Mouse (Mus musculus) stomach, embryonic 14.5 days (tissue): ENCODE results near the gene Nmi. TPM values are rescaled to one million over a fixed set of nuclear protein-coding genes. Genes with fewer than 3 reads are reported as not detected.

Experiments
- ATAC-seq: fragments of 200-750 bp; cut with Nextera tagmentation; 2 replicates; pipeline ENCODE4 v1.8.0; 2017; ENCODE audit warnings: low read depth, moderate TSS enrichment; ENCODE audit not compliant: insufficient number of reproducible peaks, insufficient read depth, low FRiP score
- H3K27ac ChIP-seq: fragments of 300-500 bp; sonication (generic); 2 replicates; pipeline ENCODE4 v1.5.1; 2014; ENCODE audit warnings: mild to moderate bottlenecking, low read length, moderate library complexity, mixed read lengths
- H3K27me3 ChIP-seq: fragments of 300-500 bp; sonication (generic); 2 replicates; pipeline ENCODE4 v1.6.1; 2014; ENCODE audit warnings: low read length, control low read depth, mixed read lengths; ENCODE audit not compliant: control insufficient read depth, insufficient read depth
- H3K36me3 ChIP-seq: fragments of 300-500 bp; sonication (generic); 2 replicates; pipeline ENCODE4 v1.6.1; 2014; ENCODE audit warnings: mild to moderate bottlenecking, control low read depth, low read length, moderate library complexity, mixed read lengths; ENCODE audit not compliant: control insufficient read depth, insufficient read depth
- H3K4me1 ChIP-seq: fragments of 300-500 bp; sonication (generic); 2 replicates; pipeline ENCODE4 v1.6.1; 2014; ENCODE audit warnings: low read length, control low read depth, mixed read lengths; ENCODE audit not compliant: control insufficient read depth, insufficient read depth
- H3K4me2 ChIP-seq: fragments of 300-500 bp; sonication (generic); replicated peaks from 2 replicates; pipeline ENCODE4 v1.6.1; 2014; ENCODE audit warnings: low read depth, low read length, control low read depth
- H3K4me3 ChIP-seq: fragments of 300-500 bp; sonication (generic); 2 replicates; pipeline ENCODE4 v1.5.1; 2014; ENCODE audit warnings: low read depth, low read length, control low read depth
- H3K9ac ChIP-seq: fragments of 300-500 bp; sonication (generic); replicated peaks from 2 replicates; pipeline ENCODE4 v1.6.1; 2014; ENCODE audit warnings: low read depth, mild to moderate bottlenecking, control low read depth, low read length, moderate library complexity, mixed read lengths
- H3K9me3 ChIP-seq: fragments of 300-500 bp; sonication (generic); 2 replicates; pipeline ENCODE4 v1.6.1; 2016; ENCODE audit warnings: low read depth, low read length, control low read depth; ENCODE audit not compliant: control insufficient read depth
- WGBS: fragments of 180-500 bp; shearing (Covaris S2); extraction: QIAGEN DNeasy Blood & Tissue Kit; methylation state at CpG from one replicate; pipeline ENCODE4 v1.1.7; 2014; 5-methylcytosine and 5-hydroxymethylcytosine counted together
- polyA plus RNA-seq: library from polyadenylated mRNA; unstranded; fragments of >200 nt; fragmentation: Nextera tagmentation; extraction: Ambion mirVana; gene quantifications from 2 replicates; pipeline ENCODE4 v1.2.1, GENCODE M21; 2014

The Nmi gene
- polyA plus RNA-seq, 1 experiment from 2014 or later, result 19.4 TPM

GRCm38 (mm10) chr2:51935921-51936320, 37.4 kb downstream of the Nmi start:
- H3K36me3 ChIP-seq, result no peaks in the 10 kb centered on the region
- no peak overlapping the region for H3K27ac ChIP-seq
- H3K4me1 ChIP-seq, result 0 out of 2 replicates have a peak, but pooled peaks cover 5% of the 10 kb centered on the region
- H3K4me2 ChIP-seq, result no peak overlapping the region
- no peak overlapping the region for H3K9ac ChIP-seq
- no peak for ATAC-seq
- H3K9me3 ChIP-seq, result no peaks in the 10 kb centered on the region
- no peaks in the 10 kb centered on the region for H3K27me3 ChIP-seq
- 95% methylated on average over 7 of the region's 7 CpGs for WGBS
- no peak overlapping the region for H3K4me3 ChIP-seq

- Histone ChIP-seq H3K4me2 (peak within 1 kb of the TSS; percentile 88), H3K9me3 (no peaks in the 10 kb centered on the region), H3K27me3 (no peaks in the 10 kb centered on the region), H3K36me3 (no peaks in the 10 kb centered on the region), H3K4me3 (peak within 1 kb of the TSS; percentile 54), H3K9ac (peak within 1 kb of the TSS; percentile 53), H3K4me1 (0 out of 2 replicates have a peak, but pooled peaks cover 5% of the 10 kb centered on the region), H3K27ac (peak within 1 kb of the TSS; percentile 55)
- under 1% methylated on average over 48 of the region's 48 CpGs for WGBS
- peak; percentile 77 for ATAC-seq
Measured at GRCm38 (mm10) chr2:51934574-51935334, 38.5 kb downstream of the Nmi start, which contains the start of gene Rbm43. Gene Rbm43 (minus strand): TSS chr2:51935163.

- H3K4me1 ChIP-seq, result 0 out of 2 replicates have a peak, but pooled peaks cover 5% of the 10 kb centered on the region
- no peak overlapping the region for H3K9ac ChIP-seq
- no peak for ATAC-seq
Measured at GRCm38 (mm10) chr2:51933341-51934134, 39.8 kb downstream of the Nmi start.

GRCm38 (mm10) chr2:51931241-51931640, 42.1 kb downstream of the Nmi start:
- Histone ChIP-seq H3K9ac (no peak overlapping the region), H3K4me3 (no peak overlapping the region), H3K27ac (no peak overlapping the region), H3K9me3 (no peaks in the 10 kb centered on the region), H3K27me3 (no peaks in the 10 kb centered on the region), H3K4me1 (0 out of 2 replicates have a peak, but pooled peaks cover 5% of the 10 kb centered on the region), H3K4me2 (no peak overlapping the region), H3K36me3 (no peaks in the 10 kb centered on the region; the same call in 1 of the 2 replicates)
- 81% methylated on average over 7 of the region's 7 CpGs for WGBS
- no peak for ATAC-seq

More at GRCm38 (mm10) chr2:51933341-51934134, 39.8 kb downstream of the Nmi start:
- H3K36me3 ChIP-seq, result no peaks in the 10 kb centered on the region
- 28% methylated on average over 12 of the region's 12 CpGs for WGBS
- H3K9me3 ChIP-seq, result no peaks in the 10 kb centered on the region
- H3K27me3 ChIP-seq, result no peaks in the 10 kb centered on the region
- H3K4me3 ChIP-seq, result peak overlapping the region; percentile 54; the same call in 1 of the 2 replicates
- peak overlapping the region; percentile 88 for H3K4me2 ChIP-seq
- H3K27ac ChIP-seq, result no peak overlapping the region

GRCm38 (mm10) chr2:51914944-51915680, 58.2 kb downstream of the Nmi start:
- no peak for ATAC-seq
- H3K9me3 ChIP-seq, result no peaks in the 10 kb centered on the region
- no peaks in the 10 kb centered on the region for H3K27me3 ChIP-seq
- peaks cover 12% of the 10 kb centered on the region; the same call in 1 of the 2 replicates for H3K4me1 ChIP-seq
- WGBS, result 17% methylated on average over 5 of the region's 5 CpGs
- H3K4me3 ChIP-seq, result no peak overlapping the region
- no peaks in the 10 kb centered on the region for H3K36me3 ChIP-seq
- H3K9ac ChIP-seq, result no peak overlapping the region
- H3K27ac ChIP-seq, result no peak overlapping the region
- no peak overlapping the region for H3K4me2 ChIP-seq

- peaks cover 12% of the 10 kb centered on the region; the same call in 1 of the 2 replicates for H3K4me1 ChIP-seq
- H3K4me3 ChIP-seq, result no peak overlapping the region
- no peak for ATAC-seq
Measured at GRCm38 (mm10) chr2:51914532-51914931, 58.8 kb downstream of the Nmi start.

GRCm38 (mm10) chr2:51912740-51913139, 60.6 kb downstream of the Nmi start:
- peak; percentile 33; the same call in 1 of the 2 replicates for ATAC-seq
- 14% methylated on average over 6 of the region's 6 CpGs for WGBS
- Histone ChIP-seq H3K4me3 (no peak overlapping the region), H3K4me2 (peak overlapping the region; percentile 22; the same call in 1 of the 2 replicates), H3K36me3 (no peaks in the 10 kb centered on the region), H3K27ac (peak overlapping the region; percentile 88), H3K9ac (no peak overlapping the region), H3K4me1 (peaks cover 12% of the 10 kb centered on the region; the same call in 1 of the 2 replicates), H3K9me3 (no peaks in the 10 kb centered on the region), H3K27me3 (no peaks in the 10 kb centered on the region)

More at GRCm38 (mm10) chr2:51914532-51914931, 58.8 kb downstream of the Nmi start:
- Histone ChIP-seq H3K4me2 (no peak overlapping the region), H3K9me3 (no peaks in the 10 kb centered on the region), H3K27ac (no peak overlapping the region), H3K27me3 (no peaks in the 10 kb centered on the region), H3K9ac (no peak overlapping the region), H3K36me3 (no peaks in the 10 kb centered on the region)
- WGBS, result 62% methylated on average over 7 of the region's 7 CpGs
